Comparison of ENCODE assay signal across 16 mouse cellular contexts in genomic region chr2:18053243-18053950, GRCm38 (mm10). TPM values are rescaled to one million over a fixed set of nuclear protein-coding genes. Genes with fewer than 3 reads are reported as not detected.
A peak's percentile ranks its signal among the peaks of the same experiment; 100 is the strongest.
DNase-seq lines count a peak whose midpoint lies in the region; ATAC-seq lines count a peak whose summit lies in the region.
"Had no signal": no experiment of that assay in that cellular context is flagged by ENCODE, and none has a peak within 500 bp of the region (broad histone marks: within the 10 kb centered on the region; RNA-seq: fewer than 3 reads in every experiment).

No protein-coding gene starts in this region.

- peak overlapping the region; percentile 93 for H3K4me3 ChIP-seq in forebrain, embryonic 10.5 days
- no peak overlapping the region for H3K4me3 ChIP-seq in forebrain, embryonic 16.5 days (replicated peaks; ENCODE audit: low read length)
- H3K4me3 ChIP-seq in kidney, embryonic 15.5 days (replicated peaks): no peak overlapping the region
- no peak overlapping the region for H3K4me3 ChIP-seq in embryonic facial prominence, embryonic 12.5 days
- H3K4me3 ChIP-seq in hindbrain, embryonic 14.5 days (replicated peaks; ENCODE audit: low read length): no peak overlapping the region
- H3K4me3 ChIP-seq: gastrocnemius, adult 2 months; hindbrain, embryonic 15.5 days had no signal

- WGBS in forebrain, embryonic 10.5 days: 5% methylated on average over 1 of the region's 1 CpGs
- WGBS in forebrain, embryonic 16.5 days: 19% methylated on average over 1 of the region's 1 CpGs
- 79% methylated on average over 1 of the region's 1 CpGs for WGBS in kidney, embryonic 15.5 days
- WGBS in embryonic facial prominence, embryonic 12.5 days: 13% methylated on average over 1 of the region's 1 CpGs
- 13% methylated on average over 1 of the region's 1 CpGs for WGBS in hindbrain, embryonic 14.5 days

- H3K9ac ChIP-seq in forebrain, embryonic 16.5 days (replicated peaks; ENCODE audit: low read depth, low read length): no peak overlapping the region
- no peak overlapping the region for H3K9ac ChIP-seq in kidney, embryonic 15.5 days
- H3K9ac ChIP-seq in embryonic facial prominence, embryonic 12.5 days: no peak overlapping the region
- H3K9ac ChIP-seq in hindbrain, embryonic 14.5 days: no peak overlapping the region
- H3K9ac ChIP-seq: hindbrain, embryonic 15.5 days had no signal

- H3K9me3 ChIP-seq in forebrain, embryonic 10.5 days: no peaks in the 10 kb centered on the region
- no peaks in the 10 kb centered on the region for H3K9me3 ChIP-seq in forebrain, embryonic 16.5 days (ENCODE audit: control insufficient read depth, low read length)
- no peaks in the 10 kb centered on the region for H3K9me3 ChIP-seq in kidney, embryonic 15.5 days (replicated peaks)
- no peaks in the 10 kb centered on the region for H3K9me3 ChIP-seq in embryonic facial prominence, embryonic 12.5 days
- no peaks in the 10 kb centered on the region for H3K9me3 ChIP-seq in hindbrain, embryonic 14.5 days (ENCODE audit: control insufficient read depth, low read length)
- H3K9me3 ChIP-seq: hindbrain, embryonic 15.5 days had no signal

- ATAC-seq in forebrain, embryonic 16.5 days: no peak
- no peak for ATAC-seq in kidney, embryonic 15.5 days (replicated peaks; ENCODE audit: low FRiP score)
- ATAC-seq in embryonic facial prominence, embryonic 12.5 days (ENCODE audit: insufficient number of reproducible peaks, insufficient read depth, low FRiP score, low TSS enrichment): no peak
- no peak for ATAC-seq in hindbrain, embryonic 14.5 days (ENCODE audit: low FRiP score)

- H3K4me1 ChIP-seq in forebrain, embryonic 10.5 days: peaks cover 66% of the 10 kb centered on the region
- peaks cover 38% of the 10 kb centered on the region for H3K4me1 ChIP-seq in forebrain, embryonic 16.5 days (replicated peaks; ENCODE audit: control insufficient read depth, insufficient read depth, low read length)
- peaks cover 40% of the 10 kb centered on the region for H3K4me1 ChIP-seq in kidney, embryonic 15.5 days
- H3K4me1 ChIP-seq in embryonic facial prominence, embryonic 12.5 days: peaks cover 33% of the 10 kb centered on the region
- peaks cover 34% of the 10 kb centered on the region for H3K4me1 ChIP-seq in hindbrain, embryonic 14.5 days (replicated peaks; ENCODE audit: control insufficient read depth, insufficient read depth, low read length)

- no peak for DNase-seq in forebrain, embryonic 10.5 days (ENCODE audit: extremely low spot score, low spot score)
- DNase-seq in kidney, adult 18-20 months: no peak
- peak; percentile 27 for DNase-seq in hindbrain, embryonic 14.5 days (ENCODE audit: low spot score)
- no peak for DNase-seq in adrenal gland, postnatal 14 days
- DNase-seq in cerebellum, adult 9-11 months: no peak
- DNase-seq: cerebellum, adult 11 months; thymus, adult 2 months had no signal

- H3K27me3 ChIP-seq in forebrain, embryonic 10.5 days (ENCODE audit: poor library complexity, severe bottlenecking): no peaks in the 10 kb centered on the region
- no peaks in the 10 kb centered on the region for H3K27me3 ChIP-seq in forebrain, embryonic 16.5 days (replicated peaks; ENCODE audit: control insufficient read depth, insufficient read depth, low read length)
- H3K27me3 ChIP-seq in kidney, embryonic 15.5 days: no peaks in the 10 kb centered on the region
- H3K27me3 ChIP-seq in embryonic facial prominence, embryonic 12.5 days: no peaks in the 10 kb centered on the region
- H3K27me3 ChIP-seq in hindbrain, embryonic 14.5 days (ENCODE audit: control insufficient read depth, insufficient read depth, low read length): no peaks in the 10 kb centered on the region
- H3K27me3 ChIP-seq: hindbrain, embryonic 15.5 days had no signal

- H3K4me2 ChIP-seq in forebrain, embryonic 16.5 days (ENCODE audit: low read length): no peak overlapping the region
- no peak overlapping the region for H3K4me2 ChIP-seq in kidney, embryonic 15.5 days
- no peak overlapping the region; the same call in 1 of the 2 replicates for H3K4me2 ChIP-seq in embryonic facial prominence, embryonic 12.5 days (replicated peaks)
- no peak overlapping the region for H3K4me2 ChIP-seq in hindbrain, embryonic 14.5 days (replicated peaks)
- H3K4me2 ChIP-seq: hindbrain, embryonic 15.5 days had no signal

- H3K27ac ChIP-seq in forebrain, embryonic 10.5 days: peak overlapping the region; percentile 99
- H3K27ac ChIP-seq in forebrain, embryonic 16.5 days (ENCODE audit: low read length): no peak overlapping the region
- 0 out of 2 replicates have a peak overlapping the region, but pooled peaks have one; percentile 68 for H3K27ac ChIP-seq in kidney, embryonic 15.5 days
- H3K27ac ChIP-seq in embryonic facial prominence, embryonic 12.5 days: 0 out of 2 replicates have a peak overlapping the region, but pooled peaks have one; percentile 100
- peak overlapping the region; percentile 99 for H3K27ac ChIP-seq in hindbrain, embryonic 14.5 days
- H3K27ac ChIP-seq: gastrocnemius, adult 2 months had no signal

- no peaks in the 10 kb centered on the region for H3K36me3 ChIP-seq in forebrain, embryonic 10.5 days (replicated peaks)
- H3K36me3 ChIP-seq in forebrain, embryonic 16.5 days (ENCODE audit: control insufficient read depth, insufficient read depth): no peaks in the 10 kb centered on the region
- H3K36me3 ChIP-seq in kidney, embryonic 15.5 days: no peaks in the 10 kb centered on the region
- no peaks in the 10 kb centered on the region for H3K36me3 ChIP-seq in embryonic facial prominence, embryonic 12.5 days
- no peaks in the 10 kb centered on the region for H3K36me3 ChIP-seq in hindbrain, embryonic 14.5 days (replicated peaks; ENCODE audit: control insufficient read depth, insufficient read depth)
- H3K36me3 ChIP-seq: hindbrain, embryonic 15.5 days had no signal

RNA-seq across cellular contexts. Expression of gene Mllt10, which starts 1.6 kb away (rescaled TPM):
- polyA plus RNA-seq in forebrain, embryonic 10.5 days (2016; fragmentation: Nextera tagmentation; extraction: Ambion mirVana): 65.0 and 68.0 TPM in 2 replicates
- polyA plus RNA-seq in forebrain, embryonic 16.5 days (2015; fragmentation: Nextera tagmentation; extraction: Ambion mirVana): 53.8 and 56.0 TPM in 2 replicates
- 72.9 and 73.1 TPM in 2 replicates for polyA plus RNA-seq in kidney, embryonic 15.5 days (2015; fragmentation: Nextera tagmentation; extraction: Ambion mirVana)
- 69.9 and 73.8 TPM in 2 replicates for polyA plus RNA-seq in embryonic facial prominence, embryonic 12.5 days (2016; fragmentation: Nextera tagmentation; extraction: Ambion mirVana)
- polyA plus RNA-seq in hindbrain, embryonic 14.5 days (2014; fragmentation: Nextera tagmentation; extraction: Ambion mirVana): 26.8 and 33.1 TPM in 2 replicates
- total RNA-seq in adrenal gland, postnatal 14 days (2021): 39.1 and 56.4 TPM in 2 replicates

RNA-seq across cellular contexts. Expression of gene Skida1, which starts 4.5 kb away (rescaled TPM):
- polyA plus RNA-seq in forebrain, embryonic 10.5 days (2016; fragmentation: Nextera tagmentation; extraction: Ambion mirVana): 16.0 and 17.2 TPM in 2 replicates
- polyA plus RNA-seq in forebrain, embryonic 16.5 days (2015; fragmentation: Nextera tagmentation; extraction: Ambion mirVana): 9.8 and 13.4 TPM in 2 replicates
- 10.3 and 11.8 TPM in 2 replicates for polyA plus RNA-seq in kidney, embryonic 15.5 days (2015; fragmentation: Nextera tagmentation; extraction: Ambion mirVana)
- polyA plus RNA-seq in embryonic facial prominence, embryonic 12.5 days (2016; fragmentation: Nextera tagmentation; extraction: Ambion mirVana): 14.2 and 14.7 TPM in 2 replicates
- 4.9 and 5.4 TPM in 2 replicates for polyA plus RNA-seq in hindbrain, embryonic 14.5 days (2014; fragmentation: Nextera tagmentation; extraction: Ambion mirVana)
- total RNA-seq in adrenal gland, postnatal 14 days (2021): 4.5 and 4.8 TPM in 2 replicates

RNA-seq across cellular contexts. Expression of gene A930004D18Rik, which starts 15.9 kb away (rescaled TPM):
- polyA plus RNA-seq in forebrain, embryonic 10.5 days (2016; fragmentation: Nextera tagmentation; extraction: Ambion mirVana): 13.8 and 17.9 TPM in 2 replicates
- polyA plus RNA-seq in forebrain, embryonic 16.5 days (2015; fragmentation: Nextera tagmentation; extraction: Ambion mirVana): 9.6 and 14.1 TPM in 2 replicates
- polyA plus RNA-seq in kidney, embryonic 15.5 days (2015; fragmentation: Nextera tagmentation; extraction: Ambion mirVana): 12.0 and 15.1 TPM in 2 replicates
- polyA plus RNA-seq in embryonic facial prominence, embryonic 12.5 days (2016; fragmentation: Nextera tagmentation; extraction: Ambion mirVana): 16.4 and 18.7 TPM in 2 replicates
- 5.7 and 6.3 TPM in 2 replicates for polyA plus RNA-seq in hindbrain, embryonic 14.5 days (2014; fragmentation: Nextera tagmentation; extraction: Ambion mirVana)
- total RNA-seq in adrenal gland, postnatal 14 days (2021): 1.7 and 1.8 TPM in 2 replicates

RNA-seq across cellular contexts. Expression of gene H2al2a, which starts 56.6 kb away (rescaled TPM):
- not detected in 2 replicates for polyA plus RNA-seq in forebrain, embryonic 10.5 days (2016; fragmentation: Nextera tagmentation; extraction: Ambion mirVana)
- not detected in 2 replicates for polyA plus RNA-seq in forebrain, embryonic 16.5 days (2015; fragmentation: Nextera tagmentation; extraction: Ambion mirVana)
- not detected in 2 replicates for polyA plus RNA-seq in kidney, embryonic 15.5 days (2015; fragmentation: Nextera tagmentation; extraction: Ambion mirVana)
- polyA plus RNA-seq in embryonic facial prominence, embryonic 12.5 days (2016; fragmentation: Nextera tagmentation; extraction: Ambion mirVana): not detected in 2 replicates
- not detected in 2 replicates for polyA plus RNA-seq in hindbrain, embryonic 14.5 days (2014; fragmentation: Nextera tagmentation; extraction: Ambion mirVana)
- total RNA-seq in adrenal gland, postnatal 14 days (2021): not detected in 2 replicates
- total RNA-seq: adrenal gland, postnatal 36 days; gastrocnemius, adult 2 months; layer of hippocampus, postnatal 25 days had no signal
- polyA plus RNA-seq: hindbrain, embryonic 15.5 days; limb, embryonic 14.5 days; lung, embryonic 16.5 days; thymus, adult 2 months had no signal
